Mouse (Mus musculus) adrenal gland, postnatal 14 days (tissue): ENCODE results near the gene Pak1. TPM values are rescaled to one million over a fixed set of nuclear protein-coding genes. Genes with fewer than 3 reads are reported as not detected.

Experiments used
- DNase-seq: peaks from one replicate; pipeline ENCODE4 v3.0.0; 2021; ENCODE audit warnings: mixed read lengths
- long read RNA-seq, 2 experiments: library from polyadenylated mRNA; stranded (forward); transcript quantifications; one replicate each; pipeline ENCODE4 v2.0.0; 2021
- total RNA-seq: library from RNA; stranded (reverse); gene quantifications from 2 replicates; pipeline ENCODE4 v1.2.3, GENCODE M21; 2021

The Pak1 gene
- 15.5 and 16.3 TPM in 2 replicates for total RNA-seq
- long read RNA-seq, experiment 1, transcript Pak1-205 (15 exons, 2,794 nt) = major isoform, 11 of 30 reads
- long read RNA-seq, experiment 1, transcript Pak1-201 (15 exons, 3,065 nt) = minor isoform, 8 of 30 reads
- long read RNA-seq, experiment 1, partial matches to known transcripts = 3 of 30 reads
- long read RNA-seq, experiment 1, other reads (novel, unspliced or antisense) = 8 of 30 reads
- long read RNA-seq, experiment 2, transcript Pak1-205 (15 exons, 2,794 nt) = major isoform, 5 of 15 reads
- long read RNA-seq, experiment 2, partial matches to known transcripts = 2 of 15 reads
- long read RNA-seq, experiment 2, other reads (novel, unspliced or antisense) = 4 of 15 reads

DNA sequence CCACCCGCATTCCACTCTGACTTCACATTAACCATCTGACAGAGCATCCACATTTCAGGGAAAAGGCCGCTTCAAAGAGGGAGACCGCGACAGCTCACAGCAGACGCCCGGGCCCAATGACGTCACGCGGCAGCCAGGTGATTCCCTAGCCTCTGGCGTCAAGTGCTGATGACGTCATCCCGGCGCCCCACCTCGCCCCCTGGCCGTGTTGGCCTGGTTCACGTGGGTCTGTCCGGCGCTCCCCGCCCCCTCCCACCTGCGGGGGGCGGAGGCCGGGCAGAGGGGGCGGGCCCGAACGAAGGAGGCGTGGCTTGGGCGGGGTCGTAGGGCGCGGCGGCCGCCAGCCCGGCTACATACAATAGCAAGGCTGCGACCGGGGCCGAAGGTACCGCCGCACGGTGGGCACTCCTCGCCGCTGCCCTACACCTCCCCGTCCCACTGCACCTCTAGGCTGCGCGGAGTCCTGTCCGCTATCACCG, at the start of gene Pak1:
Gene Pak1 (plus strand): TSS at position 352 of the 479 bp plus-strand sequence.
- peak; percentile 88 for DNase-seq

DNA sequence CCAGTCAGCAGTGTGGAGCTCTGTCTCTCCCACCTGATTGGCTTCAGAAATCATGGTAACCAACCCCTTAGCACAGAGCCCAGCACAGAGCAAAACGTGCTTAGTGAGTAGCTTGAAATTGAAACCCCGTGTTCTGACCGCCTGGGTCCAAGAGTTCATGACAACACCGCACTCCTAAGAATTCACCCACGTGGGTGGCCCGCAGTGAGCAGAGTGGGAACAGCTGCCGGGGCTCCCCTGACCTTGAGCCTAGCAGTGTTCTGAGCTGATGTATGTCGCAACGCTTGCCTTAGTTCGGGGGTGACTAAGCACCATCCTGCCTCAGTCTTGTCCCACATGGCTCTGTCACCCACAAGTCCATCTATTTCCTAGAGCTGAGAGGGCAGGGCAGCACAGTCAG, 47.4 kb upstream of the Pak1 start:
- DNase-seq = peak; percentile 68

DNA sequence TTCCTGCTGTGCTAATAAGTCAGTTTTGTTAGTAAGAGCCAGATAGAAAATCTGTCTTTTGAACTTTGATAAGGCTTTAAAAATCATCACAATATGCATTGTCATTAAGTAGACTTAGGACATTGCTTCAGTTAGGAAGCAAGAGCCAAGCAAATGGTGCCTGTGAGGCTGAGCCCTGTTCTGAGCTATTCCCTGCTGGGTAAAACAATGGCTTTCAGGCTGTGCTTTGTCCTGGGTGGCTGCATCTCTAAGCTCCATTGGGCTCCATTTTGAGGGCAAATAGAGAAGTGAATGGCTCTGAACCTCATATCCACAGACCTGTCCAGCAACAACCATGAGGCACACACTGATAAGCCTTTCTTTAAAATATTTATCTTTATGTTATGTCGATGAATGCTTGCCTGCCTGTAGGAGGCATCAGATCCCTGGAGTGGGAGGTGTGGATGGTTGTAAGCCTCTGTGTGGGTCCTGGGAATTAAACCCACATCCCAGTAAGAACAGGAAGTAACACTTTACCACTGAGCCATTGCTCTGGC, 46.5 kb upstream of the Pak1 start:
- DNase-seq = no peak

- peak; percentile 69 for DNase-seq
Measured at GRCm38 (mm10) chr7:97745299-97745698, 43.0 kb upstream of the Pak1 start.

DNA sequence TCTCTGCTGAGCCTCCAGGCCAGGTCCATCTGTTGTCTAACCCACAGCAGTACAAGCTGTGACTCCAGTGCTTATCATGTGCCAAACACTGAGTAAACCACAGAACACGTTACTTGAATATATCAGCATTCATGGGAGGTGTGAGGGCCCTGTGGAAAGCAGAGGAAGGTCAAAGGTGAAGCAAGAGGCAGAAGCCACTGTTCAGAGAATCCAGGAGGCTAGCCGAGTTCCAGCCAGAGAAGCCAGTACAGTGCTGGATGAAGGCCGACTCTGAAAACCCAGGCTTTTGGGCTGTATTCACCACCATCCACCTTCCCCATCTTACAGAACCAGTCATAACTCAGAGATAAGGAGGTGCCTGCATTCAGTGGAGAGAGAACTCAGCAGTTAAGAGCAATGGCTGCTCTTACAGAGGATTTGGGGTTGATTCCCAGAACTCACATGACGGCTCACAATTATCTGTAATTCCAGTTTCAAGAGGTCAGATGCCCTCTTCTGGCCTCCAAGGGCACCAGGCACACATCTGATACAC, 41.1 kb upstream of the Pak1 start:
- DNase-seq = no peak

DNA sequence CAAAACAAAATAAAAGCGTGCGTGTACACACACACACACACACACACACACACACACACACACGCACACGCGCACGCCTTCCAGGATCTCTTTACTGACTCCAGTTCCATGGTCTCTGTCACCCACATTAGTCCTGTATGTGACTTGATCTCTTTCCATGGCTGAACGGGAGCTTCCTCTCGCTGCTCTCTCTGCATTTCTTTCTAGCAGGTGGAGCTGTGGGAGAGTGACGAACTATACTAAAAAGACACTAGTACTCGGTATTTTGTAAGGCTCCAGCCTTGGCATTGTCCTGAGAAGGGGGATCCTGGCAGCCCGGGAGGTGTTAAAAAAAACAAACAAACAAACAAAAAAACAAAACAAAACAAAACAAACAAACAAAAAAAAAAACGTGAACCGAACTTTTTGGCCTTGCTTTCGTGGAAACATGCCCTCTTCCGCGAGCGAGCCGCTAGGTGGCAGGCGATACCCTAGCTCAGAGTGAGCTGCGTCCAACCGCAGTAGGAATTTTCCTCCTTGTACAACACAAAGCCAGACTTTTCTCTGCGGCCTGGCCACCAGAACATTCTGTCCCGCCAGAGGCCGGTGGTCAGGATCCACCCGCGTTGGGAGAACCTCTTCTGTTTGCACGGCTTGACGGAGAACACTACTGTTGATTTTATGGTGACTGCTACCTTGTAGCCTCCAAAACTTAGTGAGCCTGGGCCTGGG, 40.4 kb upstream of the Pak1 start:
- peak; percentile 93 for DNase-seq

- DNase-seq = peak; percentile 53
Measured at GRCm38 (mm10) chr7:97748527-97749206, 39.7 kb upstream of the Pak1 start.

- DNase-seq = peak; percentile 47
Measured at GRCm38 (mm10) chr7:97749207-97750190, 38.8 kb upstream of the Pak1 start.

DNA sequence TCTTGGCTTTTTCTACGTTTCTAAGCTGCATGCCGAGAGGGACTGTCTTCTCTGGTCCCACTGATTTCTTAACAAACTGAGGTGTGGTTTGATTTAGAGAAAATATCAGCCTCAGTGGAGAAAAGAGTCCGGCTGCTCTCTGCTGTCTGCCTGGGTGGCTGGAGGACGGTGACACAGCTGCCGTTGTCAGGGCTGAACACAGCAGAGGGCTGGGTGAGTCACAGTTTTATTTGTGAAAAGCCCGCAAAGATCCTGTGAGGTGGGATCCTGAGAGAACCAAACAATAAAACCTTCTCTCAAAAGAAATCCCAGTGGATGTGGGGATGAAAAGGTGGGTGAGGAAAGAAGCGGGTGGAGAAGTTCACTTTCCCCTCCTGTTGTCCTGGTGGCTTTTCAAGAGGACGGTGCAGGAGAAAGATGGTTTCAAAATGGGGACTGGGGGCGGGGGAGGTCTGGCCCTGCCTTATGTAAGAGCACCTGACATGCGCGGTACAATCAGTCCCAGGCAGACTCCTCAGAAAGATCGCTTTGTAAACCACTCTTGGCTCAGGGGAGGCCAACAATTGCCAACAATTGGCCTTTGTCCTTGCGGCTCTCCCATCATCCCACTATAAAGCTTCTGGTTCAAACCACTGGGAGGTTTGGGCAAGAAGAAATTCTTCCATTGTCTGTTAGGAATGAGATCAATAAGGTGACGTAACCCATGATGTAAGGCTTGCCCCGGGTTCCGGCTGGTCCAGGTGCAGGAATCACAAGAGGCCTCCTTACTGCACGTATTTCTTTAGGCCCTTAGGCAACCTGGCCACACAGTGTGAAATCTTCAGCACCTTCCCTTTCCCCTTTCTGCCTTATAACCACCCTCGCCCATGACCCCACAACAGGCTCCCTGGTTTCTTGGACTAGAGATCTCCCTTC, 31.1 kb upstream of the Pak1 start:
- peak; percentile 67 for DNase-seq

DNA sequence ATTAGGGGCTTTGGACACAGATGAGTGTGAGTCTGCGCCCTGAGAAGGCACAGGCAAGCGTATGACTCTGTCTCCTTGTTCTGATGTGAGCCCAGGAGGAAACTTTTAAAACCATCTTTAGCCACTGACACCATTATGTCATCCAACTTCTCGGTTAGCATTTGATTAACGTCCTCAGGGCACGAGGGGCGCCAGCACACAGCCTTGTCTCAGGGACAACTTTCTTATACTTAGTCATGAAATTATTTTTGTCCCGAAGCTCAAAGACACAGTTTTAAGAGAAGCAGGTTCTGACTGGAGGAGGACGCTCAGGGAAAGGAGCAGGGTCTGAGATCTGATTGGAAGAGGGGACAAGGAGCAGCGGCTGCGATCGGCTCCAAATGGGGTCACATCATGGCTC, 23.8 kb upstream of the Pak1 start:
- peak; percentile 71 for DNase-seq

- DNase-seq = peak; percentile 76
Measured at GRCm38 (mm10) chr7:97765181-97765962, 23.0 kb upstream of the Pak1 start.

DNA sequence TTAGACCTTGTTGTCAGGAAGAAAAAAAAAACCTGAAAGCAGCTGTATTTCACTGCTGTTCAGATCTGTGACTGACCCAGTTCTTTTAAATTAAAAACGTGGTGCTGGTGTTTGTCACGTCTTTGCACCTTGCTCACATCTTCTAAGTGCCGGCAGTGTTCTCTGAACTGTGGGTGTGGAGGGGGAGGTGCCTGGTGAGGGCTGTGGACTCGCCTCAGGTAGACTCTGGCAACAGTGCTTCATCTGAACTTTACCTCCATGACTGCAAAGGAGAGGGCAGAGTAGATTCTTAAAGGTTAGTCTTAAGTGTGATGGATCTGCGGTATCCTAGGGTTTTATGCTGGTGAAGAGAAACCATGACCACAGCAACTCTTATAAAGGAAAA, 22.4 kb upstream of the Pak1 start:
- DNase-seq = no peak

GRCm38 (mm10) chr7:97766406-97767166, 21.8 kb upstream of the Pak1 start:
- no peak for DNase-seq

GRCm38 (mm10) chr7:97767841-97768240, 20.5 kb upstream of the Pak1 start:
- DNase-seq = no peak

GRCm38 (mm10) chr7:97769020-97769419, 19.3 kb upstream of the Pak1 start:
- no peak for DNase-seq

DNA sequence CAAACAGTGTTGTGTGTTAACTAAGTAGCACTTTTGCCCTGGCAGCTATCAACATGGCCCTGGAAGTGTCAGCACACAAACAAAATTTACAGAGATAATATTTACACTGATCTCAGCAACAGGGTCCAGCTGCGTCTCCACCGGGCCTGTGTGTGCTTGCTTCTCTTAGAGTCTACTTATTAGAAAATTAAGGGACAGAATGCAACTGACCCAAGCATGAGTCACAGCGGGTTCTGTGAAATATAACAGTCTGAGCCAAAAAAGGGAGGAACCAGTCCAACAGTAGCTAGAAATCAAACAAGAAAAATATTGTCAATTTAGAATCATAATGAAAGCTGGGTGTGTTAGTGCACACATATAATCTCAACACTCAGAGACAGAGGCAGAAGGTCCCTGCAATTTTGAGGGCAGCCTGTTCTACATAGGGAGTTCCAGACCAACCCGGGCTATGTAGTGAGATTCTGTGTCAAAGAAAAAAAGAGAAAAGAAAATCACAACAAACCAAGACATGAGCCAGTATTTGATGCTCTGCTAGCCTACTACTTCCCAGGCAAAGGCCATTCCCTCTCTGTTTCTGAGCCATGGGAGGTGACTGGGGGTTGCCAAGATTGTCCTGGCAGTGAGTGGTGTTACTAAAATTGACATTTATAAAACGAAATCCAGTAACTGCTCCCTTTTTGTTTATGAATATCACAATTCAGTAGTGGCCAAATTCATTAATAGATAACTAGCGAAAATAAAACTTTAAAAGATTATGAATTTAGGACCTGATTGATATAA, 17.3 kb upstream of the Pak1 start:
- DNase-seq = peak; percentile 43

DNA sequence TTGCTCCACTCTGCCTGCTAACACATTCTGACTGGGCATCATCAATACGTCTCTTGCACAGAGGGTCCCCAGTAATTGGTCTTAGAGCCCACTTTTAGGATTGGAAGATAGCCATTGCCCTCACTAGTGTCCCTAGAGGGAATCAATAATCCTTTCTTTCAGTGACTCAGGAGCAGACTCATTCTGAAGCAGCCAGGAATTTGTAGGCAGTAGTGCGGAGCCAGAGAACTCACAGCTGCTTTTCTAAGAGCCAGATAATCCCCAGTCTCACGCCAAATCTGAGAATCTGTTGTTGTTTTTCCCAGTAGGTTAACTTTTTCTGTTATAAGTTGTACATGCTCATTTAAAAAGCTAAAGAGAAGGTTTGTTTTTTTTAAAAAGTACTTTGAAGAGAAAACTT, 13.0 kb upstream of the Pak1 start:
- no peak for DNase-seq

DNA sequence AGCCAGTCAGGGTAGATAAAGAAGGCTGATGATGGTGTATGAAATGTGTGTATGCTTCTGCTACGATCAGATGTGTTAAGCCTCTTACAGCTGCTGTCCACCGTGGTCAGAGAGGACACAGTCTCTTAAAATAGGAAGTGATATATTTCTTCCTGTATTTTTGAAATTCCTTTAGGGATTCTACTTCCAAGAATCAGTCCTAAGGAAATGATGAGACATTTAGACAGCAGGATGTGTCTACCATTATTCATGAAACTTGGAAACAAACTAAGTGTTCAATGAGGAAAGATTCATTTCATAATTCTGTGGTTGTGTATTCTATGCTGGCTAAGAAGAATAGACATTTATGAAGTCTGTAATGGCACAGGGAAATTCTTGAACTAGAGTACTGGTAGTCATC, 12.4 kb upstream of the Pak1 start:
- DNase-seq = no peak
